Mouse (Mus musculus) mammary gland, adult 2 months (tissue): Measurements from ENCODE around the gene Gm28539. TPM values are rescaled to one million over a fixed set of nuclear protein-coding genes. Genes with fewer than 3 reads are reported as not detected.

Source experiments
- polyA plus RNA-seq: library from polyadenylated mRNA; depleted of rRNA; stranded (reverse); fragments of >200 nt; gene quantifications from 2 replicates; pipeline ENCODE4 v1.2.3, GENCODE M21; 2012; ENCODE audit warnings: low replicate concordance; rRNA removed

The Gm28539 gene
- 3.7 TPM in 1 of 2 replicates, not detected in the other for polyA plus RNA-seq

GRCm38 (mm10) chr16:18836468-18837208, at the start of gene Gm28539, which contains the start of gene 2510002D24Rik:
Gene Gm28539 (plus strand): TSS chr16:18836584.
Gene 2510002D24Rik (plus strand): TSS chr16:18836578.

GRCm38 (mm10) chr16:18811468-18812384, 24.7 kb upstream of the Gm28539 start, which contains the start of the genes Ufd1 and Cdc45:
Gene Ufd1 (plus strand): TSS chr16:18811779.
Gene Cdc45 (minus strand): TSS chr16:18811987.

DNA sequence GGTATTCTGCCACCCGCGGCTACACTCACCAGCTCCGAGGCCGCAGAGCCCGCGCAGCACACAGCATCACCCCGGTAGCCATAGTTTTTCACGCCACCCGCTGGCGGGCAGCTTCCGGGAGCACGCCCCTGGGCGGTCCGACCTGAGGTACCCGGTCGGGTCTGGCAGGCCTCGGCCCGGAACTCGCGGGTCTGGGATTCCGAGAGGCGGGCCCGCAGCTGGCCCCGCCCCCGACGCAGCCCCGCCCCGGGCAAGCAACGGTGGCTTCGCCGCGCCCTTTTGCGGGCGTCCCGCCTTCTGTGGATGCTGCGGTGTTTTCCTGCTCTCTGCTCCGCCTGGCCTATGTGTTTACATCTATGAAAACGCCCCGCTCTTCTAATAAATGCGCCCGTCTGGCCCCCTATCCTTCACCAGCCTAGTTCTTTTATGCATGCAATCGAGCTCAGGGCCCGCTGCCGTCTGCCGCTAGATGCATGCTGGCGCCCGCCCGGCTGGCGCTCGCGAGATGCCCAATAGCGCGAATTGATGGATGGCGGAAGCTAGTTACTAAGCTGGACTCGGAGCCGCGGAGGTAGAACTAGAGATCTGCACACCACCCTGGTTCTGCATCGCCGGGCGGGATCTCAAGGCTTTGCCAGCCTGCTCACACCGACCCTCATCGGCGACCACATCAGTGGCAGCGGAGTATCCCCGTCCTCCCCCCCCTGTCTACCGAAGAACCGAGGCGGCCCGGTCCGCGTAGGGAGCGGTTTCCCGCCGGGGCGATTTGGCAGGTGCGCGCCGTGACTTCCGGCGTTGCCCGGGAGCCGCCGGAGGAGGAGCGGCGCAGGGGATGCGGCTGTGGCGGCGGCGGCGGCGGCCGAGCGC, 40.3 kb downstream of the Gm28539 start, which contains the start of the genes Mrpl40 and Hira:
Gene Mrpl40 (minus strand): TSS at position 421 of the 867 bp plus-strand sequence.
Gene Hira (plus strand): TSS at position 596 of the 867 bp plus-strand sequence.

Other genes starting within 250 kb of the Gm28539 start
- 3.7 and 21.5 TPM in 2 replicates for gene Tbx1, start 245.9 kb upstream of the Gm28539 start, polyA plus RNA-seq
- 0.80 and 8.0 TPM in 2 replicates for gene Gp1bb, start 214.2 kb upstream of the Gm28539 start, polyA plus RNA-seq
- 10.5 and 12.7 TPM in 2 replicates for gene Gm49601, start 210.2 kb upstream of the Gm28539 start, polyA plus RNA-seq
- 15.8 and 16.6 TPM in 2 replicates for gene Sept5, start 206.6 kb upstream of the Gm28539 start, polyA plus RNA-seq
- gene Cldn5, start 59.7 kb upstream of the Gm28539 start, polyA plus RNA-seq: 67.5 and 135 TPM in 2 replicates
- gene Ufd1, start 24.8 kb upstream of the Gm28539 start, polyA plus RNA-seq: 24.2 and 41.9 TPM in 2 replicates
- gene Cdc45, start 24.6 kb upstream of the Gm28539 start, polyA plus RNA-seq: 6.8 and 9.5 TPM in 2 replicates
- gene 2510002D24Rik, start within 50 bp of the Gm28539 start, polyA plus RNA-seq: 53.5 and 66.9 TPM in 2 replicates
- gene Mrpl40, start 40.3 kb downstream of the Gm28539 start, polyA plus RNA-seq: 9.0 and 12.6 TPM in 2 replicates
- 50.6 and 52.7 TPM in 2 replicates for gene Hira, start 40.5 kb downstream of the Gm28539 start, polyA plus RNA-seq